Mouse (Mus musculus) induced T-regulatory cell, adult 2 months (primary cell): ENCODE data around the gene Abhd12.
"Not testable (repeated sequence)": the region's sequence is repeated elsewhere in the genome, so short reads cannot be mapped to it uniquely, and the experiment has no call there.

Experiments used
- DNase-seq: peaks from one replicate; pipeline ENCODE4 v3.0.0-alpha.2; 2012; ENCODE audit warnings: low read depth

The Abhd12 gene

GRCm38 (mm10) chr2:150909429-150910039 lies 5.0 kb upstream of the Abhd12 start:
- DNase-seq, result peak; percentile 96

- not testable (repeated sequence) for DNase-seq
Measured at GRCm38 (mm10) chr2:150908881-150909280, 4.3 kb upstream of the Abhd12 start.

- no peak for DNase-seq
Measured at GRCm38 (mm10) chr2:150904936-150905450, 452 bp upstream of the Abhd12 start, which contains the start of gene Gins1. Gene Gins1, plus strand, starts transcription at chr2:150905400.

DNA sequence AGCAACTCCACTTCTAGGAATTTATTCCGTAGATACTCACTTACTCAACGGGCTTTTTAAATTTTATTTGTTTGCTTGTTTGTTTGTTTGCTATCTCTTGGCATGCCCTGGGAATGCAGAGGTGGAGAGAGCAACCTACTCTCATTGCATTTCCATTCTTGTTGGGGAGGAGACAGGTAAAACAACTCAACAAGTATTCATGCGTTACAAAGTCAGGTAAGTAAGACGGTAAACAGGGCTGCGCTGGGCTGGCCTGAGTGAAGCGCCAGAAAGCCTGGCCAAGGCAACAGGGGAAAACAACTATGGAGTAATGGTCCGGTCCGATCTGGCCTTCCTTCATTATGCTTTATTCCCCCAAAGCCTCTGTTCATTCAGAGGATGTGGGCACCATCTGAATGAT lies 2.2 kb downstream of the Abhd12 start:
- no peak for DNase-seq

GRCm38 (mm10) chr2:150900341-150900740 lies 4.2 kb downstream of the Abhd12 start:
- DNase-seq, result no peak

DNA sequence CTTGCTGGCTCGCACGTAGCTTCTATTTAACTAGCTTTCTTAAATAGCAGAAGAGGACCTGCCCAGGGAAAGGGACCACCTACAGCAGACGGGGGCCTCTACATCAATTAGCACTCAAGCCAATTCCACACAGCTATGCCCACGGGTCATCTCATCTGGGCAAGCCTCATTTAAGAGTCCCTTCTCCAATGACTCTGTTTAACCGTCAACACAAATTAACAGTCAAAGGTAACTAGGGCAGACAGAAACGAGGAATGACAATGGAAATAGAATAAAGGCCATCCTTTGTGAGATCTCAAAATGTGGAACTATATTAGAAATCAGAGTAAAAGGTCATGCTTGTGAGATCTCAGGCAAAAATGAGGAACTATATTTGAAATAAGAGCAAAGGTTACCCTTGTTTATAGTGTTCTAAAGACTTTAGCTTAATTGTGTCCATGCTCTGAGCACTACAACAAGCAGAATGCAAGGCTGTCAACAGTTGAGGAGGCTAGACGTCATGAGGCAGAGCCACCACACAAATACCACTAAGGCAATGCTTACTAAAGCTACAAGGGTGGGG lies 8.8 kb downstream of the Abhd12 start:
- no peak for DNase-seq

DNA sequence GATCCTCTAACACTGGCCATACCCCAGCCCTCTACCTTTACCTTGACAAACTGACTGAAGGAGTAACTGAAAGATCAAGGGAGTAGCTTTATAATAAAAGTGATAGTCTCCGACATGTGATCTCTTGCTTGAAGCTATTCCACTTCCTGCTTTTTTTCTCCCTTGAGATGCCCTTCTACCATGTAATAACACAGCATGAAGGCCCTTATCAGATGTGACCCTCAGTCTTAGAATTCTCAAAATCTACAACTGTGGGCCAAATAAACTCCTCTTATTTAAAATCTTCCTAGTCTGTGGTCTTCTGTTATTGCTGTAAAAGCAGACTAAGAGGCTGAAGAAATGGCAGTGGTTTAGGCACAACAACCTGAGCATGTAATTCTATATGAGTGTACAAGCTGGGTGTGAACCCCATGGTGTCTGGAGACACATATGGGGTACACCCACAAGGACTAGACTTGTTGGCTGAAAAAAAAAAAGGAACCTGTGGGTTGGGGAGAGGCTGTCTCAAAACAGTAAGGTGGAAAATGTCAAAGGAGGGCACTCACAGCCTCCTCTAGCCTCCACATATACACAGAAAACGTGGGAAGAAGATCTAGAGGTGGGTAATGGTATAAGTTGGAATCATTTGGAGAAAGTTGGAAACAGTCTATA lies 9.8 kb downstream of the Abhd12 start:
- DNase-seq, result no peak

DNA sequence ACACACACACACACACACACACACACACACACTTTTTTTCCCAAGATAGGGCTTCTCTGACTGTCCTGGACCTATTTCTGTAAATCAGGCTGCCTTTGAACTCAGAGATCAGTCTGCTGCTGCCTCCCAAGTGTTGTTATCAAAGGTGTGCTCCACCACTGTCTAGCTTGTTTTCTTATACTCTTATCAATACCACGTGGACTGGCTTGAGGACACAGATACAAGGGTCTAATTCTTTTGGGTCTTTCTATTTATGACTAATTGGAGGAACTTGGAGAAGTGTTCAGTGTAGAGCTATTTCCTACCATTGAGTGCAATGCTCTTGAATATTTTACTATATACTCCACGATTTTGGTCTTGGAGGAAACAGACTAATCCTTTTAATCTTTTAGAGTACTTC lies 17.2 kb downstream of the Abhd12 start:
- no peak for DNase-seq

DNA sequence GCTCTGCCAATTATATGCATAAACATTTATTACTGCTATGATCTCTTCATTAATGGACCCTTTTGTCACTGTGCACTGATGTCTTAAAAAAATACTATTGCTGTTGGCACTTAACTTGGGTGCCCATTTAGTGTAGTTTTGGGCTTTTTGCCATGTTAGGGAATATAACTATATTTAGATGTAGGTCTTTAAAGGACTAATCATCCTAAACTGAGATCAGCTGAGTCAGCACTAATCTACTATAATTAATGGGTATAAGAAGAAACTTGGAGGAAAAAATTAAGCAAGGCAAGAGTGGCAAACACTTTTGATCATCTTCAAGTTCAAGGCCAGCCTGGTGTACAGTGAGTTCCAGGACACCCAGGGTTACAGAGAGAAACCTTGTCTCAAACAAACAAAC lies 18.2 kb downstream of the Abhd12 start:
- DNase-seq, result no peak

- DNase-seq, result no peak
Measured at GRCm38 (mm10) chr2:150885814-150886213, 18.7 kb downstream of the Abhd12 start.

GRCm38 (mm10) chr2:150884779-150885110 lies 19.8 kb downstream of the Abhd12 start:
- DNase-seq, result no peak

- no peak for DNase-seq
Measured at GRCm38 (mm10) chr2:150884075-150884778, 20.3 kb downstream of the Abhd12 start.

DNA sequence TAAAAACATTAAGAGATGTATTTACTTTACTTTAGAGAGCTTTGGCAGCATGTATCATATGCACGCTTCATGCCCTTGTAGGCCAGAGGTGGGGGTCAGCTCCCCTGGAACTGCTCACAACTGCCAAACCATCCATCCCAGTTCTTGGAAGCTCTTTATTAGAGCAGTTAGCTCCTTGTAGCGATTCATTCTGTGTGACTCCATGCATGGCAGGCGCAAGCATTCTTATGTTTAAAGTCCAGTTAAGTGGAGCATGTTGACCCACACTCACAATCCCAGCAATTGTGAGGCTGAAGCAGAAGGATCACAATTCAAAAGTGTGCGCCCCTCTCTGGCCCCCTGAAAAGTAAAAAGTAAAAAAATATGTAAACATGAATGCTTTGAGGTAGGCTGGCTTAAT lies 27.0 kb downstream of the Abhd12 start:
- DNase-seq, result no peak

DNA sequence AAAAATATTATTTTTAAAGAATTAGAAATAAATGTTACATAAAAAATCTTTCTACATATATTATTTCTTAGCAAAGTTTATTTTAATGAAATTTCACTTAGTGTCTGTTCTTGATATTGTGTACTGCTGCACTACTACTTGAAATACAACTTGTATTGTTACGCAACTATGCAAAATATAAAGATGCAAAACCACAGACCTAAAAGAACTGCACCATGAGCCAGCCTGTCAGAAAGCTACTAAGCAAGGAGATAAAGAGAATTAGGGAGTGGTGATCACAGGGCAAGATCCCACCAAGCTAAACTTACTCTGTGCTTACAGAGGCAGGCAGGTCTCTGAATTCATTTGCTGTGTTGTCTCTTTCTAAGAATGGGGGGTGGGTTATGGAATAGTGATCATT lies 29.3 kb downstream of the Abhd12 start:
- DNase-seq, result no peak

GRCm38 (mm10) chr2:150874508-150874907 lies 30.0 kb downstream of the Abhd12 start:
- DNase-seq, result no peak

- peak; percentile 53 for DNase-seq
Measured at GRCm38 (mm10) chr2:150869446-150869845, 35.1 kb downstream of the Abhd12 start.

DNA sequence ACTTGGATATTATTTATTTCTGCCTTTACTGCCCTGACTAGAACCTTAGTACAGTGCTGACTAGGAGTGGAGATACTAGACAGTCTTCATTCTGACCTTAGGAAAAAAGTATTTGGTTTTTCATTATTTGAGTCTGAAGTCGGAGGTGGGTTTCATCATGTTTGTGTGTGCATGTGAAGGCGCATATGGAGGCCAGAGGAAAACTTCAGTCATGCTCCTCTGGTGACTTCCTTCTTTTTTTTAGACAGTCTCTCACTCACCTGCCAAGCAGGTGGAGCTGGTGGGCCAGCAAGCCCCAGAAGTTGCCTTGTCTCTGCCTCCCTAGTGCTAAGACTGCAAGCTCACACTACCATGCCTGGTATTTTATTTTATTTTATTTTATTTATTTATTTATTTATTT lies 37.5 kb downstream of the Abhd12 start:
- no peak for DNase-seq

- DNase-seq, result no peak
Measured at GRCm38 (mm10) chr2:150861128-150861527, 43.4 kb downstream of the Abhd12 start.

- no peak for DNase-seq
Measured at GRCm38 (mm10) chr2:150859709-150860470, 44.7 kb downstream of the Abhd12 start.

- no peak for DNase-seq
Measured at GRCm38 (mm10) chr2:150858724-150859487, 45.6 kb downstream of the Abhd12 start.

GRCm38 (mm10) chr2:150855186-150855585 lies 49.4 kb downstream of the Abhd12 start:
- DNase-seq, result no peak
